Mouse (Mus musculus): ENCODE data around the gene Psmd13.
"Not testable (repeated sequence)": the region's sequence is repeated elsewhere in the genome, so short reads cannot be mapped to it uniquely, and the experiment has no call there.

The Psmd13 gene

DNA sequence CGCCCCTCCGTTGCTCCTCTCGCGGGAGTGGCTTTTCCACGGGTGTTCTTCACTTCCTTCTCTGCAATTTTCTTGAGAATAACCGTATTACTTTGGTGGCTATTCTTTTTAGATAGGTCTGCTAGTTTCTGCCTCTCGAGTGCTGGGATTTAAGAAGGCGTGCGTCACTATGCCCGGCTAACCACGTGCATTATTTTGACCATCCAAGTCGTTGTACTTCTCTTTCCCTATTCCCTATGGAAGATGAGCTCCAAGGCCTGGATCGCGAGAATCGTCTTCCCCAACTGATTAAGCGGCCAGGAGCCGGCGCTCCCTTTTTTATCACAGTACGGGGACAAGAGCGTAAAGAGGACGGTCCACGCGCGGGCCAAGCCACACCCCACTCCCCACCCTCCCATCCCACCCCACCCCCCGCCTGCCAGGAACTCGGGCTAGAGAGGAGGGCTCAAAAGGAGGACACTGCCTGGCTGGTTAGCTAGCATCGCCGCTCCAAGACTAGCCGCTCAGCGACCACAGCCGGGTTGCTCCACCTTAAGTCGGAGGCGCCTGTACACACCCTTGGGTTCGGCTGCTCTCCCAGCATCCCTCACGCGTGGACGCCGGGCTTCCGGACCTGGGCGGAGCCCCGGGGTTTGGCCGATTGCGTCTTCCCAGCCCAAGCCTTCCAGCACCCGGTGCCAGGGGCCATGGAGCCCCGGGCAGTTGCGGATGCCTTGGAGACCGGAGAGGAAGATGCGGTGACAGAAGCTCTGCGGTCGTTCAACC lies 24.8 kb upstream of the Psmd13 start, which contains the start of gene Ric8a:
Gene Ric8a (plus strand): TSS at position 173 of the 765 bp plus-strand sequence.
- no peak for DNase-seq (ENCODE audit: low read depth, low spot score)

DNA sequence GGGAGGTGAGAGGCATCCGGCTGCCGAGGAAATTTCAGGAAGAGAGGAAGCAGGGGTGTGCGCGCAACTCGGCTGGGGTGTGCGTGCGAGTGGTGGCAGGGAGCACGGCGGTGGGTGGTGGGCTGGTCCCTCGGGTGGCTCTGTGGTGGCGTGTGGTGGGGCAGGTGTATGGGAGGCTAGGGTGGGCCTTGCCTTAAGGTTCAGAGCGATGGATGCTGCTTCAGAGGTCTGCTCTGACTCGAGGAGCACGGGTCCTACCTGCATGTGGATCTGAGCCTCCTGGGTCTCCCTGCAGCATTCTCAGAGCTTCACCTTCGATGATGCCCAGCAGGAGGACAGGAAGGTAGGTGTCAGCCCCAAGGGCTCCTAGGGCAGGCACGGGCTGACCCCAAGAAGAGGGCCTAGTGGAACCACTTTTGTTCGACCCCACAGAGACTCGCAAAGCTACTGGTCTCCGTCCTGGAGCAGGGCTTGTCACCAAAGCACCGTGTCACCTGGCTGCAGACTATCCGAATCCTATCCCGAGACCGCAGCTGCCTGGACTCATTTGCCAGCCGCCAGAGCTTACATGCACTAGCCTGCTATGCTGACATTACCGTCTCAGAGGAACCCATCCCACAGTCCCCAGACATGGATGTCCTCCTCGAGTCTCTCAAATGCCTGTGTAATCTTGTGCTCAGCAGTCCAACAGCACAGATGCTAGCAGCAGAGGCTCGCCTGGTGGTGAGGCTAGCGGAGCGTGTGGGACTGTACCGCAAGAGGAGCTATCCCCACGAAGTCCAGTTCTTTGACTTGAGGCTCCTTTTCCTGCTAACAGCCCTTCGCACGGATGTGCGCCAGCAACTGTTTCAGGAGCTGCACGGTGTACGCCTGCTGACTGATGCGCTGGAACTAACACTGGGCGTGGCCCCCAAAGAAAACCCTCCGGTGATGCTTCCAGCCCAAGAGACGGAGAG lies 23.9 kb upstream of the Psmd13 start, which contains the start of gene Bet1l:
Gene Bet1l (minus strand): TSS at position 28 of the 956 bp plus-strand sequence.
- no peak for DNase-seq (ENCODE audit: low read depth, low spot score)

DNA sequence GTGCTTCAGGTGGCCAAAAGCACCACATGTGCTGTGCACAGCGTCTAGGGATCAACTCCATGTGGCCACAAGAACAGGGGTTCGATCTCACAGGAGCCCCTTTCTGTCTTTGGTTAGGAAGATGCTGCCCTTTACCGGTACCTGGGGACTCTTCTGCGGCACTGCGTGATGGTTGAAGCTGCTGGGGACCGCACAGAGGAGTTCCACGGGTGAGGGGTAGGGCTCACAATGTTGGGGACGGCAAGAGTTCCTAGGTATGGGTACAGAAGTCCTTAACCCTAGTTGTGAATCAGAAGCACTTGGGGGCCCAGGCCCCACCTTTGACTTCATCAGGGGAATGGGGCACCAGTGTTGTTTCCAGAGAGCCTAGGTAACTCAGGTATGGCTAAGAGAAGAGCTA lies 23.0 kb upstream of the Psmd13 start:
- DNase-seq (ENCODE audit: low read depth, low spot score): no peak

DNA sequence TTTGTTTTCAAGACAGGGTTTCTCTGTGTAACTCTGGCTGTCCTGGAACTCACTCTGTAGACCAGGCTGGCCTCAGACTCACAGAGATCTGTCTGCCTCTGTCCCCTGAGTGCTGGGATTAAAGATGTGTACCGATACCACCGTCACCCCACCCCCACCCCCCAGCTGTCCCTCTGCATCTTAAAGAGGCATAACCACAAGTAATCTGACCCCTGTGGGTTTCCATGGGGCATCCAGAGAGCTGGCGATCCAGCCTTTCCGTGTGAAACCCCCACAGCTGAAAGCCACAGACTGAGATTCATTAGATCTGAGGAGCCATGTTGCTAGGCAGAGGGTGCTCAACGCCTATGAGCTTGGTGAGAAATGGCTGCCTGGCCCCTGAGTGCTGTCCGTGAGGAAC lies 21.8 kb upstream of the Psmd13 start:
- no peak for DNase-seq (ENCODE audit: low read depth, low spot score)

DNA sequence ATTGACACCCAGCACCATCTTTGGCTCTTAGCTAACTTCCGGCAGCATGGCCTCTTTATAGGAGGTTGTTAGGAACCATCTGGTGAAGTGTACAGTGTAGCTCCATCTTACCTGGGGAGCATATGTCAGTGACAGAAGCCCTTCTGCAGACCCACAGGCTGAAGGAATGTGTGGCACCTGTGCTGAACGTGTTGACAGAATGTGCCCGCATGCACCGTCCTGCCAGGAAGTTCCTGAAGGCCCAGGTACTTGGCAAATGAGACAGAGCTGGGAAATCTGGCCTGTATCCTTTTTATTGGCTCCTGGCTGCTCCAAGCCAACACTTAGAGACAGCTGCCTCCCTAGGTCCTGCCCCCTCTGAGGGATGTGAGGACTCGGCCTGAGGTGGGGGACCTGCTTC lies 21.0 kb upstream of the Psmd13 start:
- no peak for DNase-seq (ENCODE audit: low read depth, low spot score)

DNA sequence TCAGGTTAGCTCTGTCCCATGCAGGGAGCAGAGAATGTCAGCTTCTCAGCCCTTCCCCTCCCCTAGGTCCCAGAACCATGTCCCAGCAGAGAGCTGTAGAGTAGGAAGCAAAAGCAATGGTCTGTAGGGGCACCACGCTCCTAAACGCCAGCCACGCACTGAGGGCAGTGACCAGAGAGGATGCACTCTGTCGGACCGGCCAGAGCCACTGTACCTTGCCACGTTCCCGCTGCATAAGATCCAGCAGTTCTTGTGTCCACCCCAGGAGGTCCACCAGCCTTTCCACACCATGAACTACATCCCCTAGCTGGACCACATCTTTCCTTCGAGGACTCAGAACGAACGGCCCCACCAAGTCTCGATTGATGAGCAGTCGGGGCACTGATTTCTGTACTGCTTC lies 17.0 kb upstream of the Psmd13 start:
- no peak for DNase-seq (ENCODE audit: low read depth, low spot score)

DNA sequence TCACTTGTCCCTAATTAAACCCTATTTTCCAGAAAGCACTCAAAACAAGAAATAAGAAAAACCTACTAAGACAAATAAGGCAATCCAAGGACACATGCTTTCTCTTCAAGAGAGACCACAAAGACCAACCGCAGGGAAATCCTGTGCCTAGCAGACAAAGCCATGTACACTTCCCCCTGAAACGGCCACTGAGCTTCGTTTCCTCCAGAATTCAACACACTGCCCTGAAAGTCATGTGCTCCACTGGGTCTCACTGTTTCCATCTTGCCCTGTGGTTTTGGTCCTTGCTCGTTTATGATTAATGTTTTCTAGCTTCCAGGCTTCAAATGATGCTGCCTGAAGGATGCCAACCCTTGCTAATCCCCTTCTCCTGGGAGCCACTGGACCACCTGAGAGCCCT lies 7.5 kb upstream of the Psmd13 start:
- DNase-seq (ENCODE audit: low read depth, low spot score): no peak

DNA sequence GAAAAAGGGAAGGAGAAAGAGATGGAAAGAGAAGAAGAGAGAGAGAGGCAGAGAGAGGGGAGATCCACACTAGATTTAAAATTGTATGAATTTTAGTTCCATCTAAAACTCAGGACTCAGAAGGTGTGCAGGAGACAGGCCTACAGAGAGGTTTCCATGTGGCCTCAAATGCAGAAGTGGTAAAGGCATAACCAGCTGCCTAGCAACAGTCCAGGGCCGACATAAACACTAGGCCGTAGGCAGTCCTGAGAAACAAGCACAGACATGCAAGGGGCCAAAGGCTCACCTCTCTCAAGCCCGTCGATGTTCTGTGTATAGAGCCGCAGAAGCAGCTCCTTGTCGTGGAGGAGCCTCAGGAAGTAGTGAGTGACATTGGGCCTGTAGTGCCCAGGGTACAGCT lies 4.4 kb upstream of the Psmd13 start:
- DNase-seq (ENCODE audit: low read depth, low spot score): no peak

DNA sequence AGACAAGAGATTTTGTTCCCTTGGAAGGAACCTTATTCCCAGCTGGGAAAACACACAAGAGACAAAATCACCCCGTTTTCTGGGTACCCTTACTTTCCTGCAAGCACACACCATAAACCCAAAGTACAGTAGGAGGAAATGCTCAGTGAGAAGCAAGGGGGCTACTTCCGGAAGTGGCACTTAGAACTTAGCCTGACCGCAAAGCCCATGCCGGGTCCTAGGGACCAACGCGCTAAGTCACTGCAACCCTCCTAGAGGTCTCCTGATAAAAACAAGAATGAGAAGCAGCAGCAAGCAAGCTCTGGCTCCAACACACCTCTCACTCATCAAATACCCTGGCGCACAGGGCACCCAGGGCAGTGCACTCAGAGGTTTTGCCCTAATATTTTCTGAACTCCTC lies 2.4 kb upstream of the Psmd13 start:
- no peak for DNase-seq (ENCODE audit: low read depth, low spot score)

DNA sequence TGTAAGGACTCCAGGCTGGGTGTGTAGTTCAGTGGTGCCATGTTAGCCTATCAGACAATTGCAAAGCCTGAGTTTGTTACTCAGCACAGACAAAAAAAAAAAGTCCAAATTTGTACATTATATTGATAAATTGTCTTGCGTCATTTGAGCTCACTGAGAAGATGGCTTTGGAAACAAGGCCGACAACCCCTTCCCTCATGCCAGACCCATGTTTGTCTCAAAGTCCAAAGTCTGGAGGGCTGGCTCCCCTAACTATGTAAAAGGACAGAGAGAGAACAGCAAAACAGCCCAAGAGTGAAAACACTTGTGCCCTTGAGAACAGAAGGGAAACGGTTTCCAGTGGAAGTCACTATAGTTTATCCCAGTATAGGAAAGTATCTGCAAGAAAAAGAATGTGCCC lies 1.3 kb upstream of the Psmd13 start:
- DNase-seq (ENCODE audit: low read depth, low spot score): no peak

DNA sequence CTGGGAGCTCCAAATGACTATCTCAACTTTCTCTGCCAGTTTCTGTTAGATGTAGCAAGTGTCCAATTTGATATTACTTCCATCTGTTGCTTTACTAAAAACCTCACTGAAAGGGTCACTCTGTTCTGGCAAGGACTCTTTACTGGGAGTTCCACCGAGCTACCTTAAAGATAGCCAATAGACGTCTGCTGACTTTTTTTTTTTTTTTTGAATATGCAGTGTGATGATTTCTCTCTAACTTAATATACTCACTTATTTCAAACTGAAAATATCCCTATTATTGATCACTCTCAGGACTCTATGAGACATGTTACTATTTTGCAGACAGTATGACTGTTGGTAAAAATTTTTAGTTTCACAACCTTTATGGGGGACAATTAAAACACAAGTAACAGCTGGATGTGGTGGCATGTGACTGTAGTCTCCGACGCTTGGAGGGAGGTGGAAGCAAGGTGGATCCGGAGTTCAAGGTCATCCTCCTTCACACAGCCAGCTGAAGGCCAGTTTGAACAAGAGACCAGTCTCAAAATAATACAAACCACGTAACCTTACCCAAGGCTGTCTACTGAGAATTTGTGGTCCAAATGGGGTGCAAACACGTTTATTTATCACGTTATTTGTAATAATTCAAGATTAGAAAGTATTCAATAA lies 778 bp upstream of the Psmd13 start:
- no peak for DNase-seq (ENCODE audit: low read depth, low spot score)

DNA sequence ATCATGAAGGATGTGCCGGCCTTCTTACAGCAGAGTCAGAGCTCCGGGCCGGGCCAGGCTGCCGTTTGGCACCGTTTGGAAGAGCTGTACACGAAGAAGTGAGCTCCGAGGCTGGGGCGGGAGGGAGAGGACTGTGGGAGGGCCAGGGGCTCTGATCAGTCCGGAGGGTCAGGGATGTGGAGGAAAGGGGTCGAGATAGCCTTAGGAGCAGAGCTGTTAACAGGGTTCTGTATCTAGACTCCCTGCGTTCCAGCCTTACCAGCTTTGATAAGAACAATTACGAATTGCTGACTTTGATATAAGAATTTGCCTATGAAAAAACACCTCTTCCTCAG lies 668 bp downstream of the Psmd13 start:
- no peak for DNase-seq (ENCODE audit: low read depth, low spot score)

DNA sequence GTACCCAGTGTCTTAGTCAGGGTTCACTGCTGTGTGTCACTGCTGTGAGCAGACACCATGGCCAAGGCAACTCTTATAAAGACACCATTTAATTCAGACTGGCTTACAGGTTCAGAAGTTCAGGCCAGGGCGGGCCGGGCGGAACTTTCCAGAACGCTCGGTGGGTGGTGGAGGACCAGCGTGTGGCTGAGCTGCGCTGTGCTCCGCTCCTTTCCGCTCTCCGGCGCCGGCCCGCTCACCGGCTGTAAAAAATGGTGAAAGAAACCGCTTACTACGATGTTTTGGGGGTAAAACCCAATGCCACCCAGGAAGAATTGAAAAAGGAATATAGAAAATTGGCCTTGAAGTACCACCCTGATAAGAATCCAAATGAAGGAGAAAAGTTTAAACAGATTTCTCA lies 8.9 kb downstream of the Psmd13 start:
- DNase-seq (ENCODE audit: low read depth, low spot score): not testable (repeated sequence)

DNA sequence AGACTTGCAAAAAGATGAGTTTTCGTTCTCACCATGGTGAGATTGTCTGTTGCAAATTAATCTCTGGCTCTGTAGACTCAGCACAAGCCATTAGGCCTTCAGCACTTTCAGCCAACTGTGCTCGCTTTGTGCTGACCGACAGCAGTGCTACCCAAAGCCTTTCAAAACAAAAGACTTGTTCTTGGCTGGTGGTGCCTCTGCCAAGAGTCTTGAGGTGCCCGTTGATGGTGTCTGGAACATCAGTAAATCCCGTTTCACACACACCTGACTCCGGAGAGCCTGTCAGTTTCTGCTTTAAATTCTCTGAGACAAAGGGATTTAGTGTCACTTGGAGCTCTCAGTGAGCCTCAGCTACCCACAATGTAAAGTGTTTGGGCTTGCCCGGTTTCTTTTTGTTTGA lies 12.3 kb downstream of the Psmd13 start:
- no peak for DNase-seq (ENCODE audit: low read depth, low spot score)

DNA sequence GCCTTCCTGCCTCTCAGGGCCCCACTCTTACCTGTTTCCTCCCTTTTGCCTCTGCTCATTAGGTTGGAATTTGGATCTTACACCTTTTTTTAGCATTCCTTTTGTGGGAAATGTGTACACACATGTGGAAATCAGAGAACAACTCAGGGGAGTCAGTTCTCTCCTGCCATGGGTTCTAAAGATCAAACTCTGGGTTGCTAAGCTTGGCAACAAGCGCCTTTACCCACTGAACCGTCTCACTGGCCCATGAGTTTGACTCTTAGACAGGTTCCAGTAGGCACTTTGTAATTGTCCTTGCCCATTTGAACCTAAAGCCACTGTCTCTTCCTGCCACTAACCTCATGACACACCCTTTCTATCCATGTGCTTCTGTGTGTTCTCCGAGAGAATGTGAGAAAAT lies 12.8 kb downstream of the Psmd13 start:
- no peak for DNase-seq (ENCODE audit: low read depth, low spot score)

DNA sequence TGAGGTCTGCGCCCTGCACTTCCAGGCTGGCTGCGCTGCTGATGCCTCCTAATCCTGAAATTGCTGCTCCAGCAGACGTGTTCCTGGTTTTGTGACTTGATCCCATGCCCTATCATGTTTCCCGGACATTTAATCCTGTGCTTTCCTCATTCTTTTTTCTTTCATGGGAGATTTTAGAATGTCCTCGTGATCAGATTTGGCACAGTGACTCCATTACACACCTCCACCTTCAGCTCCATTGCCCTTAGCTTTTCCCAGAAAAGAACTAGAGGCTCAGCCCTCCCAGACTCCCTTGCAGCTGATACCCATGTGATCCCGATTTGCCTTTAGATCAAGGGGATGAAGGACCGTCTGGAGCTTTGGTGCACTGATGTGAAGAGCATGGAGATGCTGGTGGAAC lies 16.1 kb downstream of the Psmd13 start:
- DNase-seq (ENCODE audit: low read depth, low spot score): no peak

DNA sequence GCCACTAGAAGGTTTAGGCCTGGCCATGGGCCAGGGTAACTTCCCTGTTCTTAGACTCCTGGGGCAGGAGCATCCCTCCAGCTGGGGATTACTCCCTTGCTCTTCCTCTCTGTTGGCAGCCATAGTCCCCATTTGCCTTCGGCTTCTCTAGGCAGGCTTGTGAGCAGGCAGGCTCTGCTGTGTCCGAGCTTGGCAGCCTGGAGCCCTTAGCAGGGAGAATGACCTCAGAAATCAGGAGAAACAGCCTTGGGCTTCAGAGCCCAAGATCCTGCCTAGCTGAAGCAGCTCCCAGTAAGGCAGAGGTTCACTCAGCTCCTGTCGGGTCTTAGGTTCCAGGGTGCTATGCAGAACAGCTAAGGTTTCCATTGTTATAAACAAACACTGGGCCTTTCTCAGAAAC lies 17.4 kb downstream of the Psmd13 start:
- DNase-seq (ENCODE audit: low read depth, low spot score): no peak

DNA sequence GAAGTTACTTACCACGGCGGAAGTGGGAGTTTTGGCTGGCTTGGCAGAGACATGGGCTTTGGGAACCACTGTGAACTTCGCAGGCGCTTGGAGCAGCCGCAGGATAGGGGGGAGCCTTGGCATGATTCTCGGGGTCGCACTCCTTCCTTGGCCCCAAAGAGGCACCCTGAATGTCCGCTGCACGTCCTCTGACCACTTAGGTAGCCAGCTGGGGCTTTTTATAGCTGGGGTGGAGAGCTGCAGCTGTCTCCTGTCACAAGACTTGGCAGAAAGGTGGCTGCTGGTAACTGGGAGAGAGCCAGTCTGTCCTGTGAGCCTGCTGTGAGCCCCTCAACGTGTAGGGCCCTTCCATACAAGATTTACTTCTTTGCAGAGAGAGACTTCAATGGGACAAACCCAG lies 18.5 kb downstream of the Psmd13 start, which contains the start of gene Cox8b:
Gene Cox8b (minus strand): TSS at position 227 of the 400 bp plus-strand sequence.
- DNase-seq (ENCODE audit: low read depth, low spot score): no peak

DNA sequence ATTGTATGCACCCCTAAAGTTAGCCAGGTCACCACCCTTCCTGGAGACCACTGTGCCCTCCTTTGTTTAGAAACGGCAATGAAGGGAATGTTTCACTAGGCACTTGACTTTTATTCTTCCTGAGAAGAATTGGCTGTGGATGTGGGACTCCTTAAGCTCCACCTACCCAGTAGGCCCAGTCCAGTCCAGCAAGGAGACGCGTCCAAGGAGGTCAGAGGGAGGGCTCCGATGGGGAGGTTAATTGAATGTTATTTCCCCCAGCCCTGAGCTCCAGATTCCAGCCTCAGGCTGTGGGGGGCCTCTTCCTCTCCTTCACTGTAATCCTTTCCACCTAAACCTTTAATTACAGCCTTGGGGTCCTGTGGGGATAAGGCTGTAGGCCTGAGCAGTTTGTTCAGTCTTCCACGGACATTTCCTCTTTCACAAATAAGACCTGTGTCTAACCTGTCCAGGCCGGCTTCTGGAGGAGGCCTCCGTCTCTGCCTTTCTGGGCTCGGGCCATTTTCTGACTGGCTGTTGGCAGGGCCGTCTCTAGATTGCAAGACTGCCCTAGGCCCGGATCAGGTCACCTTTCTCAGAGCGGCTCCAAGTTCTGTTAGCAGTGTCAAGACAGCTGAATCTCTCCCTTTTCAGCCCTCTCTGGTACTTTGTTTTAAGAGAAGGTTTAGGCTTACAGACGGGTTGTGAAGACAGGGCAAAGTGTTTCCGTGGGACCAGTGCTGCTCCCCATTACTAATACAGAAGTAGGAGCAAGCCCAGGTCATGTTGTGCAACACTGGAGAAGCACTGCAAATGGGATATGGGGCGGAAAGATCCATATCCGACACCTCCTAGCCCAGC lies 20.5 kb downstream of the Psmd13 start:
- DNase-seq (ENCODE audit: low read depth, low spot score): no peak

DNA sequence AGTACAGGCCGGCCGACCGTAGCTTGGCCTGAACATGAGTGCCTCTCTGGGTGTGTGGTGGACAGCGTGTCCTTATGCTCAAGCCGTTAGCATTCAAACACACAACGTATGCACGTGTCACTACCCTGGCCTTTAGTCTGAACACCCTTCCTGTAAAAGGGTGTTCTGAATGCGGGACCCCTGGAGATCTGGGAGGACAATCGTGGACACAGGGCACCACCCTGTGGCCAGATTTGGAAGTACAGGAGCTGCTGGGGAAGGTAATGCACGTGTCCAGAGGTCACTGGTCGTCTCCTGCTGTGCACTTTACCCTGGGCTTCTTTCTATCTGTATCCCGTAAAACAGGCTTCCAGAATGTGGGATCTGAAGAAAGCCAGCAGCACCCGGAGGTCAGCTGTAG lies 21.4 kb downstream of the Psmd13 start:
- peak; percentile 40 for DNase-seq (ENCODE audit: low read depth, low spot score)

DNA sequence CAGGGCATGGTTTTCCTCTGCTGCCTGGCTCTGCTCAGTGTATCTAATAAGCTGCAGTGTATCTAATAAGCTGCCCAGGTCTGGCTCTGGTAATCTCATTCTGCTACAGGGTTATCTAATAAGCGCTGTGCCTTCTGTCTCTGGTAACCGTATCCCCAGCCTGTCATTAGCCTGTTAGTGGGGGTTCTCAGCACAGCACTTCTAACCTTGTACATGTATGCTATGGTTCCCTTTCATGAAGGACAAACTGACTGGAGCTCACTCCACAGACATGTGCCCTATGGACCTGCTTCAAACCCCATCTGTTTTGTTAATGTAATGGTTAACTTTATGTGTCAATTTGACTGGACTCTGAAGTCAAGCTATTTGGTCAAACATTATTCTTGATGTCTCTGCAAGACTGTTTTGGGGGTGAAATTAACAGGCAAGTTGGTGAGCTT lies 23.9 kb downstream of the Psmd13 start:
- no peak for DNase-seq (ENCODE audit: low read depth, low spot score)
